Mouse (Mus musculus) megakaryocyte, embryonic 14.5 days (primary cell): Measurements from ENCODE around the gene Gpatch1.

ENCODE experiments used
- FLI1 ChIP-seq: IDR thresholded peaks from 2 replicates; pipeline ENCODE4 v1.6.1; 2012; ENCODE audit warnings: low read length, inconsistent platforms, mixed read lengths
- GATA1 ChIP-seq: IDR thresholded peaks from 3 replicates; pipeline ENCODE4 v1.6.1; 2012; ENCODE audit warnings: mixed read lengths, low read length, inconsistent platforms, borderline replicate concordance

- no peak for TF ChIP-seq GATA1
- no peak for TF ChIP-seq FLI1
These were observed 44.6 kb upstream of the Gpatch1 start for GRCm38 (mm10) chr7:35362868-35363267.
